Mouse (Mus musculus): Measurements from ENCODE around the gene Ccdc148. TPM values are rescaled to one million over a fixed set of nuclear protein-coding genes. Genes with fewer than 3 reads are reported as not detected.

Gene Ccdc148
- 0.65 TPM for total RNA-seq (2023)

GRCm38 (mm10) chr2:59160605-59160963 is at the start of gene Ccdc148, which contains the start of gene Pkp4:
Gene Ccdc148 (minus strand): TSS chr2:59160683.
Gene Pkp4 (plus strand): TSS chr2:59160850.

DNA sequence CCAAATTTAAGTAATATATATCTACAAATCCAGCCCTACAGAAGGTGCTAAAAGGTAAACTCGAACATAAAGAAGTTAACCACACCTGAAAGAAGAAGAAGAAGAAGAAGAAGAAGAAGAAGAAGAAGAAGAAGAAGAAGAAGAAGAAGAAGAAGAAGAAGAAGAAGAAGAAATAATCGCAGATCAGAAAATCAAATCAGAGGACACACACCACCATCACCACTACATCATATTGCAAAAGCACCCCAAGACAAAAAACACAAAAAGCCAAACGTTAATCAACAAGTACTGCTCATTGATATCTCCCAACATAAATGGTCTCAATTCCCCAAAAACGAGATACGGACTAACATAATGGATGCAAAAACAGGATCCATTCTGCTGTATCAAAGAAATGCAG is 301.3 kb downstream of the Ccdc148 start, which contains the start of gene Gm11099:
TSS of gene Gm11099 (plus strand) at position 301 of the 400 bp plus-strand sequence.

Other genes starting within 250 kb of the Ccdc148 start
- 29.9 TPM for gene Pkp4, start 167 bp upstream of the Ccdc148 start, total RNA-seq (2023)